Mouse (Mus musculus): ENCODE measurements around the gene Car4. TPM values are rescaled to one million over a fixed set of nuclear protein-coding genes. Genes with fewer than 3 reads are reported as not detected.

Car4 gene
- polyA plus RNA-seq, 1 experiment from 2014 or later, result 0.86 TPM

GRCm38 (mm10) chr11:84974582-84974981 lies 17.0 kb downstream of the Car4 start:
- Histone ChIP-seq H3K9me3 (no peaks in the 10 kb centered on the region), H3K4me2 (replicated peaks) (no peak overlapping the region), H3K4me1 (0 out of 2 replicates have a peak, but pooled peaks cover 4% of the 10 kb centered on the region), H3K36me3 (no peaks in the 10 kb centered on the region), H3K4me3 (no peak overlapping the region), H3K27ac (no peak overlapping the region), H3K9ac (no peak overlapping the region), H3K27me3 (no peaks in the 10 kb centered on the region)
- 62% methylated on average over 7 of the region's 7 CpGs for WGBS
- ATAC-seq (ENCODE audit: insufficient number of reproducible peaks, insufficient read depth, low FRiP score, low TSS enrichment), result no peak

GRCm38 (mm10) chr11:84976706-84977105 lies 19.1 kb downstream of the Car4 start:
- Histone ChIP-seq H3K9ac (no peak overlapping the region), H3K4me1 (0 out of 2 replicates have a peak, but pooled peaks cover 4% of the 10 kb centered on the region), H3K27me3 (no peaks in the 10 kb centered on the region), H3K4me3 (no peak overlapping the region), H3K9me3 (no peaks in the 10 kb centered on the region), H3K27ac (no peak overlapping the region), H3K4me2 (replicated peaks) (no peak overlapping the region), H3K36me3 (no peaks in the 10 kb centered on the region)
- WGBS, result 88% methylated on average over 3 of the region's 3 CpGs
- ATAC-seq (ENCODE audit: insufficient number of reproducible peaks, insufficient read depth, low FRiP score, low TSS enrichment), result no peak

- Histone ChIP-seq H3K4me2 (replicated peaks) (no peak overlapping the region), H3K27me3 (no peaks in the 10 kb centered on the region), H3K4me3 (no peak overlapping the region), H3K4me1 (0 out of 2 replicates have a peak, but pooled peaks cover 4% of the 10 kb centered on the region), H3K9me3 (no peaks in the 10 kb centered on the region), H3K36me3 (no peaks in the 10 kb centered on the region), H3K27ac (no peak overlapping the region), H3K9ac (no peak overlapping the region)
- 92% methylated on average over 3 of the region's 3 CpGs for WGBS
- ATAC-seq (ENCODE audit: insufficient number of reproducible peaks, insufficient read depth, low FRiP score, low TSS enrichment), result no peak
Measured at GRCm38 (mm10) chr11:84977385-84977952, 19.9 kb downstream of the Car4 start.

- H3K36me3 ChIP-seq, result no peaks in the 10 kb centered on the region
- no peak for ATAC-seq (ENCODE audit: insufficient number of reproducible peaks, insufficient read depth, low FRiP score, low TSS enrichment)
- WGBS, result 49% methylated on average over 2 of the region's 2 CpGs
- no peak overlapping the region for H3K4me2 ChIP-seq (replicated peaks)
- H3K4me1 ChIP-seq, result 0 out of 2 replicates have a peak, but pooled peaks cover 4% of the 10 kb centered on the region
- no peak overlapping the region for H3K27ac ChIP-seq
- H3K9ac ChIP-seq, result no peak overlapping the region
- H3K4me3 ChIP-seq, result no peak overlapping the region
- H3K9me3 ChIP-seq, result no peaks in the 10 kb centered on the region
- no peaks in the 10 kb centered on the region for H3K27me3 ChIP-seq
Measured at GRCm38 (mm10) chr11:84978113-84978512, 20.5 kb downstream of the Car4 start.

- no peaks in the 10 kb centered on the region for H3K27me3 ChIP-seq
- no peak overlapping the region for H3K27ac ChIP-seq
- H3K4me2 ChIP-seq (replicated peaks), result no peak overlapping the region
- no peaks in the 10 kb centered on the region for H3K36me3 ChIP-seq
- no peak overlapping the region for H3K4me3 ChIP-seq
- H3K4me1 ChIP-seq, result 0 out of 2 replicates have a peak, but pooled peaks cover under 1% of the 10 kb centered on the region
- H3K9ac ChIP-seq, result no peak overlapping the region
- no peaks in the 10 kb centered on the region for H3K9me3 ChIP-seq
- 34% methylated on average over 1 of the region's 1 CpGs for WGBS
- no peak for ATAC-seq (ENCODE audit: insufficient number of reproducible peaks, insufficient read depth, low FRiP score, low TSS enrichment)
Measured at GRCm38 (mm10) chr11:84979351-84979750, 21.8 kb downstream of the Car4 start.

- Histone ChIP-seq H3K27me3 (no peaks in the 10 kb centered on the region), H3K36me3 (peaks cover 3% of the 10 kb centered on the region; the same call in 1 of the 2 replicates), H3K4me2 (replicated peaks) (no peak overlapping the region), H3K4me1 (no peaks in the 10 kb centered on the region), H3K9ac (no peak overlapping the region), H3K27ac (no peak overlapping the region), H3K9me3 (no peaks in the 10 kb centered on the region), H3K4me3 (no peak overlapping the region)
- WGBS, result 75% methylated on average over 2 of the region's 2 CpGs
- ATAC-seq (ENCODE audit: insufficient number of reproducible peaks, insufficient read depth, low FRiP score, low TSS enrichment), result no peak
Measured at GRCm38 (mm10) chr11:84980697-84981096, 23.1 kb downstream of the Car4 start.

GRCm38 (mm10) chr11:84985421-84985820 lies 27.8 kb downstream of the Car4 start:
- no peak overlapping the region for H3K9ac ChIP-seq
- no peak overlapping the region for H3K4me3 ChIP-seq
- H3K9me3 ChIP-seq, result no peaks in the 10 kb centered on the region
- H3K27ac ChIP-seq, result no peak overlapping the region
- WGBS, result 92% methylated on average over 6 of the region's 6 CpGs
- H3K4me2 ChIP-seq (replicated peaks), result no peak overlapping the region
- no peak for ATAC-seq (ENCODE audit: insufficient number of reproducible peaks, insufficient read depth, low FRiP score, low TSS enrichment)
- peaks cover 17% of the 10 kb centered on the region; the same call in 1 of the 2 replicates for H3K36me3 ChIP-seq
- H3K4me1 ChIP-seq, result no peaks in the 10 kb centered on the region
- no peaks in the 10 kb centered on the region for H3K27me3 ChIP-seq

- Histone ChIP-seq H3K9me3 (no peaks in the 10 kb centered on the region), H3K27ac (no peak overlapping the region), H3K36me3 (peaks cover 39% of the 10 kb centered on the region), H3K9ac (no peak overlapping the region), H3K27me3 (no peaks in the 10 kb centered on the region), H3K4me1 (no peaks in the 10 kb centered on the region), H3K4me2 (replicated peaks) (no peak overlapping the region), H3K4me3 (no peak overlapping the region)
- ATAC-seq (ENCODE audit: insufficient number of reproducible peaks, insufficient read depth, low FRiP score, low TSS enrichment), result no peak
- WGBS, result 87% methylated on average over 3 of the region's 3 CpGs
Measured at GRCm38 (mm10) chr11:84988341-84988919, 30.8 kb downstream of the Car4 start.

- Histone ChIP-seq H3K4me2 (replicated peaks) (no peak overlapping the region), H3K9me3 (no peaks in the 10 kb centered on the region), H3K27ac (no peak overlapping the region), H3K4me3 (no peak overlapping the region), H3K27me3 (no peaks in the 10 kb centered on the region), H3K36me3 (peaks cover 42% of the 10 kb centered on the region), H3K4me1 (no peaks in the 10 kb centered on the region), H3K9ac (no peak overlapping the region)
- WGBS, result 86% methylated on average over 1 of the region's 1 CpGs
- no peak for ATAC-seq (ENCODE audit: insufficient number of reproducible peaks, insufficient read depth, low FRiP score, low TSS enrichment)
Measured at GRCm38 (mm10) chr11:84992996-84993395, 35.4 kb downstream of the Car4 start.

- Histone ChIP-seq H3K4me2 (replicated peaks) (no peak overlapping the region), H3K36me3 (peaks cover 41% of the 10 kb centered on the region), H3K27ac (no peak overlapping the region), H3K4me1 (no peaks in the 10 kb centered on the region), H3K4me3 (no peak overlapping the region), H3K9ac (no peak overlapping the region), H3K27me3 (no peaks in the 10 kb centered on the region), H3K9me3 (no peaks in the 10 kb centered on the region)
- ATAC-seq (ENCODE audit: insufficient number of reproducible peaks, insufficient read depth, low FRiP score, low TSS enrichment), result no peak
- 81% methylated on average over 1 of the region's 1 CpGs for WGBS
Measured at GRCm38 (mm10) chr11:84995241-84995640, 37.7 kb downstream of the Car4 start.

- Histone ChIP-seq H3K4me2 (replicated peaks) (no peak overlapping the region), H3K36me3 (peaks cover 25% of the 10 kb centered on the region), H3K9me3 (no peaks in the 10 kb centered on the region), H3K4me1 (no peaks in the 10 kb centered on the region), H3K4me3 (no peak overlapping the region), H3K27ac (no peak overlapping the region), H3K27me3 (no peaks in the 10 kb centered on the region), H3K9ac (no peak overlapping the region)
- 94% methylated on average over 3 of the region's 3 CpGs for WGBS
- ATAC-seq (ENCODE audit: insufficient number of reproducible peaks, insufficient read depth, low FRiP score, low TSS enrichment), result no peak
Measured at GRCm38 (mm10) chr11:85003566-85003965, 46.0 kb downstream of the Car4 start.

GRCm38 (mm10) chr11:85013121-85013520 lies 55.5 kb downstream of the Car4 start:
- Histone ChIP-seq H3K27ac (no peak overlapping the region), H3K9ac (no peak overlapping the region), H3K9me3 (no peaks in the 10 kb centered on the region), H3K4me2 (replicated peaks) (no peak overlapping the region), H3K27me3 (no peaks in the 10 kb centered on the region), H3K4me1 (no peaks in the 10 kb centered on the region), H3K36me3 (peaks cover 29% of the 10 kb centered on the region), H3K4me3 (no peak overlapping the region)
- ATAC-seq (ENCODE audit: insufficient number of reproducible peaks, insufficient read depth, low FRiP score, low TSS enrichment), result no peak

Data from embryonic facial prominence, embryonic 12.5 days (tissue).